Mouse (Mus musculus) Patski (cell line): Measurements from ENCODE around the gene Gse1. TPM values are rescaled to one million over a fixed set of nuclear protein-coding genes. Genes with fewer than 3 reads are reported as not detected.

Experiments
- ATAC-seq: fragments of 100-300 bp; one replicate; pipeline ENCODE4 v1.8.0; 2021
- CTCF ChIA-PET: fragments of 350-600 bp; sonication (Branson Sonifier 250); formaldehyde crosslinking; loops from one replicate; lab custom pipeline; 2022; ENCODE audit warnings: inconsistent platforms; lab: Charles Lee
- POLR2A ChIA-PET: fragments of 350-600 bp; sonication (Branson Sonifier 250); formaldehyde crosslinking; loops from one replicate; lab custom pipeline; 2022; ENCODE audit warnings: antibody characterized with exemption, inconsistent platforms; lab: Charles Lee
- DNase-seq: peaks from one replicate; pipeline ENCODE4 v3.0.0-alpha.2; 2011; ENCODE audit warnings: low read depth, low spot score
- H3K27me3 ChIP-seq: fragments of 371-371 bp; one replicate; pipeline ENCODE4 v1.5.1; 2021
- CTCF ChIP-seq: fragments of 100-300 bp; IDR thresholded peaks from one replicate; pipeline ENCODE4 v1.5.1; 2021
- in situ Hi-C: fragments of 300-500 bp; cut with MboI; formaldehyde crosslinking; loops from 3 replicates; pipeline ENCODE4 v1.11.1; 2018; ENCODE audit warnings: low pct_unique_long_range_greater_than_20kb, mixed read lengths
- polyA plus RNA-seq: library from polyadenylated mRNA; unstranded; gene quantifications from one replicate; pipeline ENCODE4 v1.2.3, GENCODE M21; 2021

Gse1 gene
- polyA plus RNA-seq, 1 experiment from 2014 or later = 19.8 TPM

GRCm38 (mm10) chr8:120479691-120480090 is 251.4 kb downstream of the Gse1 start:
- DNase-seq = no peak
- no peak for ATAC-seq
- in situ Hi-C loops = no loop called here
- H3K27me3 ChIP-seq = no peaks in the 10 kb centered on the region
- ChIA-PET POLR2A (no interaction called here), CTCF (no interaction called here)
- no peak for TF ChIP-seq CTCF

DNA sequence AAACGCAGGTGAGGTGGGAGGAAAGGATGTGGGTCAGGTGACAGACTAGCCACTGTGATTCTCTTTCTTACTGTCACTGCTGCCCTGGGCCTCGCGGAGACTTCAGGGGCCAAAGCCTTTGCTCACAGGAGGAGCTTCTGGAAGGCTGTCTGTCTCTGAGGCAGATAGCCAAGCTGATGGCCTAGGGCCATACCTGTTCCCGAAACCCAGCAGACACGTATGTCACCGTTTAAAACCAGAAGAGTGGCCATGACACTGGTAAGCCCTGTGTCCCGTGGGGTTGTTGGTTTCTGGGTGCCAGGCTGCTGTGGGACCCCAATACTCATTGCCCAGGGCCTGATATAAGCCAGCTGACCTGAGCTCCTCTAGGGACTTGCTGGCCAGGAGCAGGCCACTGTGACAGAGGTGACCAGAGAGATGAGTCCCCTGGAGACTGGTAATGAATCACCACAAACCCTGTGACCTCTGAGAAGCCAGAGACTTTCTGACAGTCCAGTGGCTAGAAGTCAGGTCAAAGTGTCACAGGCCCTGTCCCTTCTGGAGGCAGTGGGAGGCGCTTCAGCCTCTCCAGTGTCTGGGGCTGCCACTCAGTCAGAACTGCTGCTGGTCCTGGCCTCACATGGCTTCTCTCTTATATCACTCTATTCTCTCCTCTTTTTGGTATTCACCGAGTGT is 253.9 kb downstream of the Gse1 start:
- in situ Hi-C loops = no loop called here
- no peak for TF ChIP-seq CTCF
- CTCF ChIA-PET = no interaction called here
- ATAC-seq (no peak), DNase-seq (no peak)
- H3K27me3 ChIP-seq = no peaks in the 10 kb centered on the region
- POLR2A ChIA-PET = no interaction called here

- DNase-seq = no peak
- TF ChIP-seq CTCF = no peak
- ChIA-PET POLR2A (no interaction called here), CTCF (no interaction called here)
- in situ Hi-C loops = no loop called here
- no peaks in the 10 kb centered on the region for H3K27me3 ChIP-seq
- ATAC-seq = no peak
Observed at GRCm38 (mm10) chr8:120484460-120484859, 256.2 kb downstream of the Gse1 start.

GRCm38 (mm10) chr8:120485116-120485515 is 256.9 kb downstream of the Gse1 start:
- ChIA-PET POLR2A (no interaction called here), CTCF (no interaction called here)
- DNase-seq (no peak), ATAC-seq (no peak)
- TF ChIP-seq CTCF = no peak
- in situ Hi-C loops = loop anchor here (5.0 kb wide), 1 partner anchor 68 kb away; no protein-coding TSS in a partner anchor
- no peaks in the 10 kb centered on the region for H3K27me3 ChIP-seq

GRCm38 (mm10) chr8:120485551-120486476 is 257.6 kb downstream of the Gse1 start:
- in situ Hi-C loops = loop anchor here (5.0 kb wide), 1 partner anchor 69 kb away; no protein-coding TSS in a partner anchor
- TF ChIP-seq CTCF = no peak
- ATAC-seq = no peak

GRCm38 (mm10) chr8:120486477-120487376 is 258.5 kb downstream of the Gse1 start:
- ChIA-PET CTCF (interaction anchor here (1.1 kb wide), 1 partner anchor 162 kb away, joined by 3 read pairs; no protein-coding TSS in a partner anchor), POLR2A (interaction anchor here (0.6 to 1.5 kb wide), 2 partner anchors 32 to 75 kb away, joined by 3 to 5 read pairs; no protein-coding TSS in a partner anchor)
- in situ Hi-C loops = loop anchor here (5.0 kb wide), 1 partner anchor 69 kb away; no protein-coding TSS in a partner anchor
- no peaks in the 10 kb centered on the region for H3K27me3 ChIP-seq
- DNase-seq (no peak), ATAC-seq (peak; percentile 37)
- no peak for TF ChIP-seq CTCF

More at GRCm38 (mm10) chr8:120485551-120486476, 257.6 kb downstream of the Gse1 start:
- DNase-seq = no peak
- no peaks in the 10 kb centered on the region for H3K27me3 ChIP-seq
- POLR2A ChIA-PET = no interaction called here
- CTCF ChIA-PET = no interaction called here

- DNase-seq (no peak), ATAC-seq (peak; percentile 5)
- ChIA-PET CTCF (interaction anchor here (1.1 kb wide), 1 partner anchor 163 kb away, joined by 3 read pairs; no protein-coding TSS in a partner anchor), POLR2A (interaction anchor here (0.6 to 1.5 kb wide), 3 partner anchors 31 to 75 kb away, joined by 3 to 5 read pairs (median 4); no protein-coding TSS in a partner anchor)
- H3K27me3 ChIP-seq = no peaks in the 10 kb centered on the region
- TF ChIP-seq CTCF = no peak
- in situ Hi-C loops = loop anchor here (5.0 kb wide), 1 partner anchor 70 kb away; no protein-coding TSS in a partner anchor
Observed at GRCm38 (mm10) chr8:120487377-120487728, 259.1 kb downstream of the Gse1 start.

GRCm38 (mm10) chr8:120487729-120488510 is 259.7 kb downstream of the Gse1 start:
- no peaks in the 10 kb centered on the region for H3K27me3 ChIP-seq
- ChIA-PET POLR2A (interaction anchor here (1.0 to 1.5 kb wide), 3 partner anchors 31 to 72 kb away, joined by 3 to 5 read pairs (median 4); no protein-coding TSS in a partner anchor), CTCF (no interaction called here)
- ATAC-seq (no peak), DNase-seq (no peak)
- in situ Hi-C loops = loop anchor here (5.0 kb wide), 1 partner anchor 71 kb away; no protein-coding TSS in a partner anchor
- no peak for TF ChIP-seq CTCF

GRCm38 (mm10) chr8:120488636-120489131 is 260.4 kb downstream of the Gse1 start:
- no peak for TF ChIP-seq CTCF
- CTCF ChIA-PET = no interaction called here
- ATAC-seq (no peak), DNase-seq (no peak)
- no peaks in the 10 kb centered on the region for H3K27me3 ChIP-seq
- in situ Hi-C loops = loop anchor here (5.0 kb wide), 1 partner anchor 71 kb away; no protein-coding TSS in a partner anchor
- POLR2A ChIA-PET = interaction anchor here (0.6 to 1.5 kb wide), 4 partner anchors 30 to 132 kb away, joined by 3 to 5 read pairs (median 4); no protein-coding TSS in a partner anchor
